In genomic region chr7:81212261-81212681, GRCm38 (mm10) we compare ENCODE assay signal across 8 mouse cellular contexts. TPM values are rescaled to one million over a fixed set of nuclear protein-coding genes. Genes with fewer than 3 reads are reported as not detected.
DNase-seq lines count a peak whose midpoint lies in the region; ATAC-seq and TF ChIP-seq lines count a peak whose summit lies in the region.

No protein-coding gene starts in this region.

- H3K4me1 ChIP-seq in brown adipose tissue, adult 24 weeks (ENCODE audit: control insufficient read depth, insufficient read depth, insufficient read length, low read length) = peaks cover 4% of the 10 kb centered on the region; the same call in 1 of the 2 replicates
- H3K4me1 ChIP-seq in hindbrain, postnatal 0 days (ENCODE audit: insufficient read depth, low read length) = peaks cover 4% of the 10 kb centered on the region; the same call in 1 of the 2 replicates
- H3K4me1 ChIP-seq in liver, embryonic 11.5 days (replicated peaks; ENCODE audit: control insufficient read depth, insufficient read depth, low read length) = peaks cover 14% of the 10 kb centered on the region
- peaks cover 7% of the 10 kb centered on the region; the same call in 1 of the 2 replicates for H3K4me1 ChIP-seq in midbrain, embryonic 16.5 days (ENCODE audit: control insufficient read depth, insufficient read depth, low read length)

- peak overlapping the region; percentile 71 for H3K4me3 ChIP-seq in brown adipose tissue, adult 24 weeks (ENCODE audit: insufficient read depth, low read depth, low read length)
- H3K4me3 ChIP-seq in hindbrain, postnatal 0 days (ENCODE audit: low read length) = peak overlapping the region; percentile 43
- peak overlapping the region; percentile 56 for H3K4me3 ChIP-seq in liver, embryonic 11.5 days (ENCODE audit: low read depth, low read length)
- peak overlapping the region; percentile 40 for H3K4me3 ChIP-seq in midbrain, embryonic 16.5 days (ENCODE audit: low read depth, low read length)

- WGBS in hindbrain, postnatal 0 days = 2% methylated on average over 22 of the region's 22 CpGs
- under 1% methylated on average over 22 of the region's 22 CpGs for WGBS in liver, embryonic 11.5 days
- WGBS in midbrain, embryonic 16.5 days = under 1% methylated on average over 22 of the region's 22 CpGs

- H3K27me3 ChIP-seq in hindbrain, postnatal 0 days (ENCODE audit: insufficient read depth, low read length) = peaks cover 44% of the 10 kb centered on the region
- H3K27me3 ChIP-seq in liver, embryonic 11.5 days (replicated peaks; ENCODE audit: control insufficient read depth, insufficient read depth, low read length) = peaks cover 46% of the 10 kb centered on the region
- peaks cover 34% of the 10 kb centered on the region for H3K27me3 ChIP-seq in midbrain, embryonic 16.5 days (ENCODE audit: control insufficient read depth, insufficient read depth, low read depth, low read length)

- no peaks in the 10 kb centered on the region for H3K9me3 ChIP-seq in hindbrain, postnatal 0 days (ENCODE audit: low read length)
- H3K9me3 ChIP-seq in liver, embryonic 11.5 days (ENCODE audit: control insufficient read depth, low read length) = no peaks in the 10 kb centered on the region
- H3K9me3 ChIP-seq in midbrain, embryonic 16.5 days (replicated peaks; ENCODE audit: control insufficient read depth, low read length, poor library complexity, severe bottlenecking) = no peaks in the 10 kb centered on the region

- DNase-seq in ES-CJ7 (ENCODE audit: low read depth, low spot score) (peak; percentile 88), MN1 (ENCODE audit: low spot score) (no peak)
- DNase-seq in gastrocnemius, postnatal 14 days = peak; percentile 55
- peak; percentile 43 for DNase-seq in hindbrain, postnatal 0 days (ENCODE audit: low spot score)
- DNase-seq in liver, embryonic 11.5 days (ENCODE audit: low spot score) = peak; percentile 69
- DNase-seq in spleen, postnatal 4 days (ENCODE audit: low spot score in 2 of 2) = peak; percentile 58 to 77

- peak overlapping the region; percentile 96 for H3K27ac ChIP-seq in brown adipose tissue, adult 24 weeks (replicated peaks; ENCODE audit: low read depth, low read length)
- peak overlapping the region; percentile 64; the same call in 1 of the 2 replicates for H3K27ac ChIP-seq in hindbrain, postnatal 0 days
- no peak overlapping the region for H3K27ac ChIP-seq in liver, embryonic 11.5 days (ENCODE audit: low read depth, low read length)
- H3K27ac ChIP-seq in midbrain, embryonic 16.5 days (ENCODE audit: low read length) = peak overlapping the region; percentile 3; the same call in 1 of the 2 replicates

- no peak for TF ChIP-seq CTCF in hindbrain, postnatal 0 days (IDR thresholded peaks at IDR 0.05; ENCODE audit: low read depth)

- ATAC-seq in hindbrain, postnatal 0 days = no peak
- peak; percentile 47 for ATAC-seq in liver, embryonic 11.5 days (replicated peaks; ENCODE audit: low FRiP score)
- peak; percentile 49 for ATAC-seq in midbrain, embryonic 16.5 days

- H3K4me2 ChIP-seq in hindbrain, postnatal 0 days (ENCODE audit: low read depth, low read length) = peak overlapping the region; percentile 51
- peak overlapping the region; percentile 82 for H3K4me2 ChIP-seq in liver, embryonic 11.5 days
- H3K4me2 ChIP-seq in midbrain, embryonic 16.5 days (ENCODE audit: low read length) = peak overlapping the region; percentile 53

- no peak overlapping the region; the same call in 1 of the 2 replicates for H3K9ac ChIP-seq in hindbrain, postnatal 0 days (replicated peaks; ENCODE audit: low read length)
- H3K9ac ChIP-seq in liver, embryonic 11.5 days (ENCODE audit: low read depth, low read length) = peak overlapping the region; percentile 53; the same call in 1 of the 2 replicates
- peak overlapping the region; percentile 20; the same call in 1 of the 2 replicates for H3K9ac ChIP-seq in midbrain, embryonic 16.5 days (ENCODE audit: low read depth, low read length)

- no peaks in the 10 kb centered on the region for H3K36me3 ChIP-seq in hindbrain, postnatal 0 days (ENCODE audit: insufficient read depth, low read length)
- no peaks in the 10 kb centered on the region for H3K36me3 ChIP-seq in liver, embryonic 11.5 days (ENCODE audit: control insufficient read depth, insufficient read depth, low read length)
- no peaks in the 10 kb centered on the region for H3K36me3 ChIP-seq in midbrain, embryonic 16.5 days (ENCODE audit: control insufficient read depth, insufficient read depth, low read length)

- intact Hi-C loops in gastrocnemius, postnatal 14 days (cut with DNase I; ENCODE audit: low total_unique reads) = loop anchor here (5.0 kb wide), 1 partner anchor 95 kb away; no protein-coding TSS in a partner anchor

RNA-seq across cellular contexts. Expression of gene Pde8a, which starts 1.1 kb away (rescaled TPM):
- 24.0 and 39.6 TPM in 2 replicates for polyA plus RNA-seq in brown adipose tissue, adult 24 weeks (2012; ENCODE audit: insufficient read depth, insufficient read length, missing spikeins)
- 1 to 10 TPM; 6.7 to 7.0 TPM for total RNA-seq in gastrocnemius, postnatal 14 days (2021)
- 2.1 and 4.5 TPM in 2 replicates for total RNA-seq in hindbrain, postnatal 0 days (2014; rRNA removed)
- 1.8 and 1.9 TPM in 2 replicates for polyA plus RNA-seq in hindbrain, postnatal 0 days (2015; fragmentation: Nextera tagmentation; extraction: Ambion mirVana)
- polyA plus RNA-seq in liver, embryonic 11.5 days (2014; fragmentation: Nextera tagmentation; extraction: Ambion mirVana) = 1.7 and 1.9 TPM in 2 replicates
- polyA plus RNA-seq in midbrain, embryonic 16.5 days (2015; fragmentation: Nextera tagmentation; extraction: Ambion mirVana) = 1.6 and 2.3 TPM in 2 replicates
